Mouse (Mus musculus) bone marrow, adult 2 months (tissue): ENCODE data around the gene Prkd2. TPM values are rescaled to one million over a fixed set of nuclear protein-coding genes. Genes with fewer than 3 reads are reported as not detected.

Source experiments
- H3K27ac ChIP-seq: fragments of 200-500 bp; 2 replicates; pipeline ENCODE4 v1.5.1; 2012; ENCODE audit warnings: low read depth, mild to moderate bottlenecking, control low read depth, inconsistent platforms, low read length; ENCODE audit not compliant: control insufficient read depth, poor library complexity, insufficient read depth
- H3K4me1 ChIP-seq: fragments of 200-500 bp; 2 replicates; pipeline ENCODE4 v1.6.1; 2011; ENCODE audit warnings: low read length; ENCODE audit not compliant: control insufficient read depth, insufficient read depth
- H3K4me3 ChIP-seq: fragments of 200-500 bp; replicated peaks from 2 replicates; pipeline ENCODE3; 2011; ENCODE audit warnings: mild to moderate bottlenecking, low read depth, low read length, control low read depth; ENCODE audit not compliant: control insufficient read depth
- CTCF ChIP-seq: fragments of 200-500 bp; IDR thresholded peaks from 2 replicates; pipeline ENCODE4 v1.5.1; 2011; ENCODE audit warnings: low read length, control low read depth; ENCODE audit not compliant: control insufficient read depth, insufficient read depth
- POLR2A ChIP-seq: fragments of 200-500 bp; IDR thresholded peaks from 2 replicates; pipeline ENCODE4 v1.6.1; 2011; ENCODE audit warnings: low read depth, mild to moderate bottlenecking, control low read depth, low read length, borderline replicate concordance; ENCODE audit not compliant: control insufficient read depth
- WGBS: fragments of 180-500 bp; shearing (Covaris S2); methylation state at CpG from one replicate; pipeline ENCODE4 v1.1.7; 2018; 5-methylcytosine and 5-hydroxymethylcytosine counted together
- polyA plus RNA-seq: library from polyadenylated mRNA; stranded (reverse); fragments of >200 nt; gene quantifications from 2 replicates; pipeline ENCODE4 v1.2.4, GENCODE M21; 2011; ENCODE audit warnings: low replicate concordance; ENCODE audit not compliant: missing spikeins, insufficient read depth, insufficient read length

Prkd2 gene
- polyA plus RNA-seq, 1 experiment, result 34.2 TPM

DNA sequence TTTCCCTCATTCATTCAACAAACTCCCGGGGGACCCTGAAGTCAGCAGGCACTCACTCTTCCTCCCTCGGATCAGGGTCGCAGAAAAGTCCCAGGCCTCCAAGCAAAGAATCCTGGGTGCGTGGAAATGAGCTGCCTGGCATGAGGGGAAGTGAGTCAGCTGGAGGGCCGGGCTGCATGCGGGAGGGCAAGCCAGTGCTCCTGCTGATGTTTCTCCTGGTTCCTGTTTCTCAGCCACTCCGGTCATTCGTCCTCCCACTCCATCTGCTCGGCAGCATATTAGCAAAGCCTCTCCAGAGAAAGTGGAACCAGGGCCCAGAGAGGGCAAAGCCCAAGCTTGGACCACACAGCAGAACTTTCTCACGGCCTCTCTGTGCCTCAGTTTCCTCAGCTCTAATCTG lies 67.2 kb downstream of the Prkd2 start:
- TF ChIP-seq POLR2A, result no peak
- no peak for TF ChIP-seq CTCF

DNA sequence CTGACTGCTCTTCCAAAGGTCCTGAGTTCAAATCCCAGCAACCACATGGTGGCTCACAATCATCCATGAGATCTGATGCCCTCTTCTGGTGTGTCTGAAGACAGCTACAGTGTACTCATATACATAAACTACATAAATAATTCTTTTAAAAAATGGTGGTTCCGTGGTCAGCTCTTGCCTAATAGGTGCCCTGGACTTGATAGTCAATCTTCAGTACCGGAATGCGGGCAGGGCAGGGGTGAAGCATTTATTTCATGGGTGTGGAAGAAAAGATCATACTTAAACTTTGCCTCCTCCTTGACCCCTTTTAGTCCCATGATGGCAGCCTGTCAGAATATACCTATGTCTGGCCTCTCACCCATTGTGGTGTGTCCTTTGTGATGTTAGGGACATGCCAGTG lies 69.2 kb downstream of the Prkd2 start:
- Histone ChIP-seq H3K27ac (peak overlapping the region; percentile 18; the same call in 1 of the 2 replicates), H3K4me1 (peaks cover 8% of the 10 kb centered on the region), H3K4me3 (no peak overlapping the region)
- no peak for TF ChIP-seq POLR2A
- no peak for TF ChIP-seq CTCF
- WGBS, result 40% methylated on average over 3 of the region's 3 CpGs

More for the DNA sequence above, 67.2 kb downstream of the Prkd2 start:
- H3K27ac ChIP-seq, result peak overlapping the region; percentile 92
- 6% methylated on average over 10 of the region's 10 CpGs for WGBS
- H3K4me1 ChIP-seq, result peaks cover 13% of the 10 kb centered on the region
- H3K4me3 ChIP-seq, result peak overlapping the region; percentile 4

DNA sequence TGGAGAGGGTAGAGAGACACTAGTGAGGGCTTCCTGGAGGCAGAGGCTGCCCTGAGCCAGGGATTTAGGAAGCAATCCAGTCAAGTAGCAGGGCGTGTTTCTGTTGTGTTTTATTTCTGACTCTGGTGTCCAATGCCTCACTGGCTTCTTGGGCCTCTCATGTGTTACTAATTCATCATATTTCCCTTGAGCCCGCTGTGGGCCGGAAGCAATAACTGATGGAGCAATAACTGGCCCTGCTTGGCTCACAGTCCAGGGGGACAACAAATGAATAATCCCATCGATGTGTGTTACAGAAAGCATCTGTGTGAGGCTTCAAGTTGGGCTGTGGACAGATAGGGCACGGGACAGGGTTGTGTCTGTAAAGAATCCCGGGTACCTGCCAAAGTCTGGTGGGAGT lies 69.7 kb downstream of the Prkd2 start:
- Histone ChIP-seq H3K27ac (peak overlapping the region; percentile 18; the same call in 1 of the 2 replicates), H3K4me3 (no peak overlapping the region), H3K4me1 (peaks cover 3% of the 10 kb centered on the region)
- TF ChIP-seq CTCF, result no peak
- TF ChIP-seq POLR2A, result no peak
- 48% methylated on average over 6 of the region's 6 CpGs for whole genome bisulfite sequencing

DNA sequence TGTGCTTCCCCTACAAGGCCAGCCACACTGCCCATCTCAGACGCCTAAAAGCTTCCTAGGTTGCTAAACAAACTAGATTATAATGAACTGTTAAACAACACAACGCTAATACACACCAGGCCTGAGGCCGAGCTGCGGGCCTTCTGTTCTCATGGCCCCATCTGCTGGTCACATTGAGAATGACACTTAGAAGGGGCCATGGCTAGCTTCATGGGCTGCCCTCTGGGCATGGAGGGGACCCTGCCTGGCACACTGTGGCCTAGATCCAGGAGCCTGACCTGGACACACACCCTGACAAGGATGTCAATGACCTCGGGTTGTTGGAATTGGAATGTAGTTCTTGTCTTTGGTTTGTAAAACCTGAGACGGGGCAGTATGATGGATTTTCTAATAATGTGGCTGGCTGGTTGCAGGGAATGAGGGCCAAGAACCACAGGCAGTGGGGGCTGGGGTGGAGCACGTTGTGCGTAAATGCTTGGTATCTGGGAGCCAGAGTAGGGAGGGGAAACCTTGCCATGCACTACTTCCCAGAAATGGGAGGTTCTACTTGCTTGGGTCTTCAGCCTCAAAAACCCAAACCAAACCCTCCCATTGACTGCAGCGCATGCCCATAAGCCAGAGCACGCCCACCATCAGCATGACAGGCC lies 71.2 kb downstream of the Prkd2 start:
- Histone ChIP-seq H3K27ac (no peak overlapping the region), H3K4me1 (peaks cover 2% of the 10 kb centered on the region; the same call in 1 of the 2 replicates), H3K4me3 (no peak overlapping the region)
- WGBS, result 32% methylated on average over 10 of the region's 10 CpGs
- TF ChIP-seq CTCF (peak; percentile 89), POLR2A (no peak)

DNA sequence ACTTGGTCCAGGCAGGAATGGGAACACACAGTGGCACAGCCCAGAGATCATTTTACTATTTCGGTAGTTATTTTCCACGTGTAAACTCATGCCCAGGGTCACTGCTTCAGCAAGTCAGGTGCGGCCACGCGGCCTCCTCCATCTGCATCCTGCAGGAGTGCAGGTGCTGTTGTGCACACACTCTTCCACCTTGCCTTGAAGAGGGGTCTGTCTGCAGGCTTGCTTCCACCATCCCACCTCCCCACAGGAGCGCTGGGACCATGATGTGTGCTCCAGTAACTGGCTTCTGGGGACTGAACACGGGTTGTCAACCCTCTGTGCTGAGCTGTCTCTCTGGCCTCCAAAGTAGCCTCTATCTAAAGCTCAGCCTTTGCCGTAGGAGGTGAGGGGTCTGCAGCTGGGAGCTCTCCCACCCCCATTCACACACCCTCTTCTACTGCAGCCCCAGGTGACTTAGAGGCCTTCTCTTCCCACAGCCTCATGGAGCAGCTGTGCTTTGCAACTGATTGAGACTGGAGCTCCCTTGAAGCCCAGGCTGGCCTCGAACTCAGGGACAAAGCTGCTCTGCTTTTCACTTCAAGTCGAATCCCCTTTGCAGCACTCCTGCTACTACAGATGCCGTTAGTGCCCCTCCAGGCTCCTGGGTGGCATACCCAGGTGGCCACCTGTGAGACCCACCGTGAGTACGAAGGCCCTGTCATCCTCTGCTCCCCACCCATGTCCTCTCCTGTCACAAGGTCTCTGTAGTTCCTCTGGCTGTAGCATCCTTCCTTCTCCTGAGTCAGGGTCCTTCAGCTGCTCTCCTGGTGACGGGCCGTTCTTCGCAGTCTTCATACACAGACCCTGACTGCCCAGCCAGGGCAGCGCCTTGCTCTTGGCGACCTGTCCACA lies 72.0 kb downstream of the Prkd2 start:
- Histone ChIP-seq H3K4me1 (peaks cover 3% of the 10 kb centered on the region), H3K27ac (no peak overlapping the region)
- WGBS, result 90% methylated on average over 18 of the region's 18 CpGs

DNA sequence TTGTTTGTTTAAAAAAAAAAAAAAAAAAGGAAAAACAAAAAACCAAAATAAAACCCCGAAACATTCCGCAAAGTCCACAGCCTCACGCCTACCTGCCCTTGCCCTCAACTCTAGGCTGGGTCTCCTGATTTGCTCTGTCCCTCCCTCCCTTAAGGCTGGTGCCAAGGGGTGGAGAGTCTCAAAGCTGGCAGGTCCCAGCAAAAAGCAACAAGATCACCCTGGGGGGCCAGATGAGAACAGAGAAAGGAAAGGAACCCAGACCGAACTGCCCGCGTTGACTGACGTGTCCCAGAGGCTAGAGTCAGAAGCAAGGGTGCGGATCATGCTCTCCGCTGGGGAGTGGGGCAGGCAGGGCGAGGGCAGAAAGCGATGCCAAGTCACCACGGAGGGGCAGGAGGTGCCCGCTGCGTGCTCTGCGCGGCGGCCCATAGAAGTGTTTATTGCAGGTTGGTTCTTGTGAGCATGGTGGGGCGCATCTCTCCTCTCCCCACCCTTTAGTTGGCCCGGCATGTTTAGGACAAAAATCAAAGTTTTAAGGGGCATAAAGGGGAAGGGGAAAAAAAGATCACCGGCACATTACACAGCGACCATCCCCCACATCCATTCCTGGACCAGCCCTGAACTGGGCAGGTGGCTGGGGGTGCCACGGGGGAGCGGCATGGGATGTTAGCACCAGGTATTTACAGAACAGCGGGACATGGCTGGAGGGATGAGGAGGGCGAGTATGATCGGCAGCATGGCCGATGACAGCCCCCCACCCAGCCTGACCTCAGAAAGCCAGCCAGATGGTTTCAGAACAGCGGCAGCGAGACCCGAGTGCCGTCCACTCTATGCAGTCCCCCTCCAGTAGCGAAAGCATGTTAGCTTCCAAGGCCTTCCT lies 73.0 kb downstream of the Prkd2 start:
- no peak overlapping the region for H3K4me3 ChIP-seq
- peaks cover 3% of the 10 kb centered on the region for H3K4me1 ChIP-seq
- TF ChIP-seq POLR2A (no peak), CTCF (no peak)
- 95% methylated on average over 32 of the region's 32 CpGs for WGBS
- H3K27ac ChIP-seq, result no peak overlapping the region

More for the DNA sequence above, 72.0 kb downstream of the Prkd2 start:
- no peak overlapping the region for H3K4me3 ChIP-seq
- no peak for TF ChIP-seq POLR2A

DNA sequence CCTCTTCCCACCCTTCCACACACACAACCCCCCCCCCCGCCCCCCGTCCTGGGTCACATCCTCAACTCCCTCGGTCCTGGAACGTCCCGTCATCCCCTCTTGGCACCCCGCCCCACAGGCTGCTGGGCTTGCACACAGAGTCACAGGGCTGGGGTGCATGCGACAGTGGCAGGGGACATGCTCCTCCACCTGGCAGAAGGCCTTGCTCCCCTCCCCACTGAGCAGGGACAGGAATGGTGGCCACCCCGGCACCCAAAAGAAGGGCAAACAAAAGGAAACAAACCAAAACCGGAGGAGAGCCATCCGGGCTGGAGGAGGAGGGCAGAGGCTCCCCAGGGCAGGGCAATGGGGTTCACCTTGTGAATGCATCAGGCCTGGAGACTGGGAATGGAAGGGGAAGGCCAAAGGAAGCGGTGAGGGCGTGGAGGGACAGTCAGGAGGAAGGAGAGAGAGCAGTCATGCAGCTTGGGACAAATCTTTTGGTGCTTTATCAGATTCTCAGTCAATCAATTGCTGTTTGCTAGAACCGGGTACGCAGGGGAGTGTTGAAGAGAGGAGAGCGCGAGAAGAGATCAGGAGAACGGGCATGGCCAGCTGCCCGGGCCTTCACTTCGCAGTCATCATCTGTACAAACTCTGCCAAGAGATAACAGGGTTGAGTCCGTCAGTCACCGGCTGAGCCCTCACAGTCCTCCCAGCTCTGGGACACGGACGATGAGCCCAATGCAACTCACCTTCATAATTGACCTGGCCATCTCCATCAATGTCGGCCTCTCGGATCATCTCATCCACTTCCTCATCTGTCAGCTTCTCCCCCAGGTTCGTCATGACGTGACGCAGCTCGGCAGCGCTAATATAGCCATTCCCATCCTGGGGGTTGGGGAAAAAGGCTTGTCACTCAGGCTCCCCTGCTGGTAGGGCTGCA lies 73.9 kb downstream of the Prkd2 start:
- 76% methylated on average over 30 of the region's 30 CpGs for WGBS
- Histone ChIP-seq H3K4me1 (peaks cover 4% of the 10 kb centered on the region), H3K4me3 (no peak overlapping the region), H3K27ac (no peak overlapping the region)
- TF ChIP-seq POLR2A (no peak), CTCF (no peak)
